Mouse (Mus musculus): ENCODE data around the gene Scg5. TPM values are rescaled to one million over a fixed set of nuclear protein-coding genes. Genes with fewer than 3 reads are reported as not detected.

Gene Scg5
- polyA plus RNA-seq, 1 experiment from 2014 or later = 36.0 TPM

GRCm38 (mm10) chr2:113817681-113818606 is 11.0 kb downstream of the Scg5 start:
- 0 out of 2 replicates have a peak, but pooled peaks have one; percentile 39 for ATAC-seq (replicated peaks; ENCODE audit: low FRiP score)
- H3K27ac ChIP-seq (ENCODE audit: low read depth, low read length) = no peak overlapping the region
- no peak overlapping the region for H3K9ac ChIP-seq (ENCODE audit: low read length)

DNA sequence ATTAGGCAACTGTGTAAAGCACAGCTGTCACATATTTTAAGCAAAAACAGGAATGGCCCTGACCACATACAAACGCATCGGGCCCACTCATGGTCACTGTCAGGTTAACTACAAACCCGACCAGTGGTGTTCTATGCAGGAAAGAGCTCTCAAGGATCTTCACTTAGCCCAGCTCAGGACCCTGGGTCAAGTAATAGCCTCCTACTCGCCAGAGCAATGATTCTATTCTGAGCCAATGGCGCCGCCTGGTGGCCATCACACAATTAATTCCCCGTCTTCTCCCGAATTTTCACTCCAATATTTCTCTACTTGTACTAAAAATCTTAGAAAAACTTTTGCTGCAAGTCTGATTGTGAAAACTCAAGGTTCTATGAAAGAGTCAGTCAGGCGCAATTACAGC is 21.3 kb downstream of the Scg5 start:
- Histone ChIP-seq H3K4me3 (ENCODE audit: low read depth, low read length) (no peak overlapping the region), H3K36me3 (ENCODE audit: control insufficient read depth, insufficient read depth, low read length) (no peaks in the 10 kb centered on the region), H3K9ac (ENCODE audit: low read length) (no peak overlapping the region), H3K4me2 (ENCODE audit: low read depth, low read length, severe bottlenecking) (no peak overlapping the region), H3K4me1 (replicated peaks; ENCODE audit: control insufficient read depth, insufficient read depth, low read length) (no peaks in the 10 kb centered on the region), H3K27ac (ENCODE audit: low read depth, low read length) (no peak overlapping the region), H3K27me3 (ENCODE audit: control insufficient read depth, insufficient read depth, low read length) (no peaks in the 10 kb centered on the region), H3K9me3 (ENCODE audit: control insufficient read depth, low read length) (no peaks in the 10 kb centered on the region)
- 0 out of 2 replicates have a peak, but pooled peaks have one; percentile 60 for ATAC-seq (replicated peaks; ENCODE audit: low FRiP score)
- WGBS = 31% methylated on average over 9 of the region's 9 CpGs
- DNase-seq (ENCODE audit: low spot score) = peak; percentile 77

More at GRCm38 (mm10) chr2:113817681-113818606, 11.0 kb downstream of the Scg5 start:
- H3K4me1 ChIP-seq (replicated peaks; ENCODE audit: control insufficient read depth, insufficient read depth, low read length) = no peaks in the 10 kb centered on the region
- no peaks in the 10 kb centered on the region; the same call in 1 of the 2 replicates for H3K36me3 ChIP-seq (ENCODE audit: control insufficient read depth, insufficient read depth, low read length)
- H3K27me3 ChIP-seq (ENCODE audit: control insufficient read depth, insufficient read depth, low read length) = no peaks in the 10 kb centered on the region
- no peak overlapping the region for H3K4me3 ChIP-seq (ENCODE audit: low read depth, low read length)
- no peak overlapping the region for H3K4me2 ChIP-seq (ENCODE audit: low read depth, low read length, severe bottlenecking)
- 75% methylated on average over 14 of the region's 14 CpGs for WGBS
- no peak for DNase-seq (ENCODE audit: low spot score)
- H3K9me3 ChIP-seq (ENCODE audit: control insufficient read depth, low read length) = no peaks in the 10 kb centered on the region

- H3K4me3 ChIP-seq (ENCODE audit: low read depth, low read length) = no peak overlapping the region
- H3K4me1 ChIP-seq (replicated peaks; ENCODE audit: control insufficient read depth, insufficient read depth, low read length) = no peaks in the 10 kb centered on the region
- no peaks in the 10 kb centered on the region for H3K9me3 ChIP-seq (ENCODE audit: control insufficient read depth, low read length)
- WGBS = 63% methylated on average over 10 of the region's 10 CpGs
- DNase-seq (ENCODE audit: low spot score) = no peak
- no peak overlapping the region for H3K9ac ChIP-seq (ENCODE audit: low read length)
- H3K36me3 ChIP-seq (ENCODE audit: control insufficient read depth, insufficient read depth, low read length) = no peaks in the 10 kb centered on the region
- no peaks in the 10 kb centered on the region for H3K27me3 ChIP-seq (ENCODE audit: control insufficient read depth, insufficient read depth, low read length)
- no peak for ATAC-seq (replicated peaks; ENCODE audit: low FRiP score)
- no peak overlapping the region for H3K4me2 ChIP-seq (ENCODE audit: low read depth, low read length, severe bottlenecking)
- no peak overlapping the region for H3K27ac ChIP-seq (ENCODE audit: low read depth, low read length)
Observed at GRCm38 (mm10) chr2:113806851-113807577, 21.9 kb downstream of the Scg5 start.

DNA sequence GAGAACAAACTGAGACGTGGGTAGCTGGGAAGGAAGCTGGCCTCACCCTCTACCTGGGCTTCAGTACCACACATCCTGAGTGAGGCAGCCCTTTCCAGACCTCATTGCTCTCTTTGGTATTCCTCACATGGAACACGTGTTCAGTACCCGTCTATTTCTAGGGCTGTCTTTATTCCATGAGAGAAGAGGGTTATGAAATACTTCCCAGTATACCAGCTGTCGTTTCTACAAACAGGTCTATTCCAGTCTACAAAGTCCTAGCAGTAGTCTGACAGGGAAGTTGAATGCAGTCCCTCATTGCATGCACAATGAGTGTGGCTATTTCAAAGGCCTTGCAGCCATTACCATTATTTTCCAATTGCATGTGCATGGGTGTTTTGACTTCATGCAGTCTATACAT is 23.2 kb downstream of the Scg5 start:
- H3K27me3 ChIP-seq (ENCODE audit: control insufficient read depth, insufficient read depth, low read length) = no peaks in the 10 kb centered on the region
- H3K9ac ChIP-seq (ENCODE audit: low read length) = no peak overlapping the region
- WGBS = 92% methylated on average over 4 of the region's 4 CpGs
- H3K36me3 ChIP-seq (ENCODE audit: control insufficient read depth, insufficient read depth, low read length) = no peaks in the 10 kb centered on the region
- no peak for DNase-seq (ENCODE audit: low spot score)
- no peak overlapping the region for H3K4me2 ChIP-seq (ENCODE audit: low read depth, low read length, severe bottlenecking)
- H3K27ac ChIP-seq (ENCODE audit: low read depth, low read length) = no peak overlapping the region
- no peak overlapping the region for H3K4me3 ChIP-seq (ENCODE audit: low read depth, low read length)
- H3K9me3 ChIP-seq (ENCODE audit: control insufficient read depth, low read length) = no peaks in the 10 kb centered on the region
- H3K4me1 ChIP-seq (replicated peaks; ENCODE audit: control insufficient read depth, insufficient read depth, low read length) = no peaks in the 10 kb centered on the region
- ATAC-seq (replicated peaks; ENCODE audit: low FRiP score) = no peak

DNA sequence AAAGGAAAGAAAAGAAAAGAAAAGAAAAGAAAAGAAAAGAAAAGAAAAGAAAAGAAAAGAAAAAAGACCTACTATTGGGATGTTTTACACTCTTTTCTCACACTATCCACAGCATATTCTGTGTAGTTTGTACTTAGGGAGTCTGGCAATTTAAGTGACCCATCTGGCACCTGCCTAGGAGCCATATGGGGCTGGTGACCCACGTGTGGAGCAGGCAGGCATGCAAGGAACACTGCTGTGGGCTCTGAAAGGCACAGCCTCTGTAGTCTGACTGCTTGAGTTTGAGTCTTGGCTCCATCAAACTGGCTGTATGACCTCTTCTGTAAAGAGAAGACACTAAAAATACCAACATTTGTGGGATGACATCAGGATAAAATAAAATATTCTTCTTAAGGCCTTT is 25.2 kb downstream of the Scg5 start:
- H3K9me3 ChIP-seq (ENCODE audit: control insufficient read depth, low read length) = no peaks in the 10 kb centered on the region
- no peaks in the 10 kb centered on the region for H3K27me3 ChIP-seq (ENCODE audit: control insufficient read depth, insufficient read depth, low read length)
- no peak overlapping the region for H3K4me2 ChIP-seq (ENCODE audit: low read depth, low read length, severe bottlenecking)
- DNase-seq (ENCODE audit: low spot score) (no peak), ATAC-seq (replicated peaks; ENCODE audit: low FRiP score) (no peak)
- no peak overlapping the region for H3K4me3 ChIP-seq (ENCODE audit: low read depth, low read length)
- 52% methylated on average over 1 of the region's 1 CpGs for WGBS
- H3K4me1 ChIP-seq (replicated peaks; ENCODE audit: control insufficient read depth, insufficient read depth, low read length) = no peaks in the 10 kb centered on the region
- H3K27ac ChIP-seq (ENCODE audit: low read depth, low read length) = no peak overlapping the region
- no peaks in the 10 kb centered on the region for H3K36me3 ChIP-seq (ENCODE audit: control insufficient read depth, insufficient read depth, low read length)
- H3K9ac ChIP-seq (ENCODE audit: low read length) = no peak overlapping the region

DNA sequence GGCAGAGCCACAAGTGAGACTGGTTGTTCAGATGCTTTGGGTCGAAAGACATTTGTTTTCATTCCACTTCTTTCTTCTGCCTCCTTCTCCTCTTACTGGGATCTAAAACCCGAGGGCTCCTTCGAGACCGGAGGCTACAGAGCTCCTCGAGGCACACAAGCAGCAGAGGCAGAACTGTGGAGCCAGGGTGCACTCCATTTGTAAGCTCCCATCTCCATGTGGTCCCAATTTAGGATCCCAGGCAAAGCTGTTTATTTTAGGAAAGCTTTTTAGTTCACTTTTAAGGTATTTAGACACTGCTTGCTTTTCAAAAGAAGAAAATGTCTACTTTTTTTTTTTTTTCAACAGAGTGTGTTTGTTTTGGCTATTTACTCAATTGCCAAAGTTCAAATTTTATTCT is 28.1 kb downstream of the Scg5 start:
- Histone ChIP-seq H3K27ac (ENCODE audit: low read depth, low read length) (no peak overlapping the region), H3K4me1 (replicated peaks; ENCODE audit: control insufficient read depth, insufficient read depth, low read length) (no peaks in the 10 kb centered on the region), H3K27me3 (ENCODE audit: control insufficient read depth, insufficient read depth, low read length) (no peaks in the 10 kb centered on the region), H3K9me3 (ENCODE audit: control insufficient read depth, low read length) (no peaks in the 10 kb centered on the region), H3K9ac (ENCODE audit: low read length) (no peak overlapping the region), H3K4me2 (ENCODE audit: low read depth, low read length, severe bottlenecking) (no peak overlapping the region), H3K36me3 (ENCODE audit: control insufficient read depth, insufficient read depth, low read length) (no peaks in the 10 kb centered on the region), H3K4me3 (ENCODE audit: low read depth, low read length) (no peak overlapping the region)
- no peak for ATAC-seq (replicated peaks; ENCODE audit: low FRiP score)
- 72% methylated on average over 5 of the region's 5 CpGs for WGBS
- no peak for DNase-seq (ENCODE audit: low spot score)

GRCm38 (mm10) chr2:113798605-113799004 is 30.3 kb downstream of the Scg5 start:
- Histone ChIP-seq H3K4me3 (ENCODE audit: low read depth, low read length) (no peak overlapping the region), H3K9me3 (ENCODE audit: control insufficient read depth, low read length) (no peaks in the 10 kb centered on the region), H3K36me3 (ENCODE audit: control insufficient read depth, insufficient read depth, low read length) (no peaks in the 10 kb centered on the region), H3K9ac (ENCODE audit: low read length) (no peak overlapping the region), H3K4me1 (replicated peaks; ENCODE audit: control insufficient read depth, insufficient read depth, low read length) (no peaks in the 10 kb centered on the region), H3K27me3 (ENCODE audit: control insufficient read depth, insufficient read depth, low read length) (no peaks in the 10 kb centered on the region), H3K4me2 (ENCODE audit: low read depth, low read length, severe bottlenecking) (no peak overlapping the region), H3K27ac (ENCODE audit: low read depth, low read length) (no peak overlapping the region)
- DNase-seq (ENCODE audit: low spot score) = no peak
- 90% methylated on average over 13 of the region's 13 CpGs for WGBS
- ATAC-seq (replicated peaks; ENCODE audit: low FRiP score) = no peak

DNA sequence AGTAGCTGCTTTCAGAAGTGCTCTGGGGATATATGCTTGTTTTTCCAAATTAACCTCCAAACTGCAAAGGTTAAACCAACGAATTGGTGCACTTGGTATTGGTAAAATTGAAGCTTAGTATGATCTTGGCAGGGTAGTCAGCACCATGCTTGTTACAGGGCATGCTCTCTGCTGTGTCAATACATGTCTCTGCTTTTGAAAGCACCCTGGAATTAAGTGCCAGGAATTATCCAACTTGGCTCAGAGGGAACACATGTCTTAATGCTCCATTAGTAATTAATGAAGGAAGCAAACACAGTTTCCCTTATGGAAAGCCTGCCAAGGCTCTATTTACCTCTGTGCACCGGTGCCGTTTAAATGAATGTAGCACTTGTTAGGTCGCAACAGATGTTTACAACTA is 33.7 kb downstream of the Scg5 start:
- DNase-seq (ENCODE audit: low spot score) = no peak
- ATAC-seq (replicated peaks; ENCODE audit: low FRiP score) = no peak

More for the DNA sequence above, 33.7 kb downstream of the Scg5 start:
- no peaks in the 10 kb centered on the region for H3K27me3 ChIP-seq (ENCODE audit: control insufficient read depth, insufficient read depth, low read length)
- 81% methylated on average over 4 of the region's 4 CpGs for WGBS
- H3K9me3 ChIP-seq (ENCODE audit: control insufficient read depth, low read length) = no peaks in the 10 kb centered on the region
- H3K36me3 ChIP-seq (ENCODE audit: control insufficient read depth, insufficient read depth, low read length) = no peaks in the 10 kb centered on the region
- no peaks in the 10 kb centered on the region for H3K4me1 ChIP-seq (replicated peaks; ENCODE audit: control insufficient read depth, insufficient read depth, low read length)
- H3K27ac ChIP-seq (ENCODE audit: low read depth, low read length) = no peak overlapping the region
- no peak overlapping the region for H3K9ac ChIP-seq (ENCODE audit: low read length)
- no peak overlapping the region for H3K4me2 ChIP-seq (ENCODE audit: low read depth, low read length, severe bottlenecking)
- H3K4me3 ChIP-seq (ENCODE audit: low read depth, low read length) = no peak overlapping the region

All from forebrain, embryonic 11.5 days (tissue).